Mouse (Mus musculus) neural tube, embryonic 14.5 days (tissue): ENCODE data around the gene Gm20532. TPM values are rescaled to one million over a fixed set of nuclear protein-coding genes. Genes with fewer than 3 reads are reported as not detected.

Experiments used
- ATAC-seq: fragments of 200-750 bp; cut with Nextera tagmentation; 2 replicates; pipeline ENCODE4 v1.8.0; 2017; ENCODE audit warnings: low read depth, mild to moderate bottlenecking, moderate TSS enrichment, moderate library complexity
- H3K27ac ChIP-seq: fragments of 300-500 bp; sonication (generic); 2 replicates; pipeline ENCODE4 v1.5.1; 2014; ENCODE audit warnings: low read depth, mild to moderate bottlenecking, control low read depth, low read length, moderate library complexity, mixed read lengths
- H3K27me3 ChIP-seq: fragments of 300-500 bp; sonication (generic); 2 replicates; pipeline ENCODE4 v1.6.1; 2014; ENCODE audit warnings: low read length; ENCODE audit not compliant: control insufficient read depth, insufficient read depth
- H3K36me3 ChIP-seq: fragments of 300-500 bp; sonication (generic); 2 replicates; pipeline ENCODE4 v1.6.1; 2014; ENCODE audit warnings: low read length, mixed read lengths; ENCODE audit not compliant: control insufficient read depth, insufficient read depth
- H3K4me1 ChIP-seq: fragments of 300-500 bp; sonication (generic); 2 replicates; pipeline ENCODE4 v1.6.1; 2014; ENCODE audit warnings: low read length; ENCODE audit not compliant: control insufficient read depth, insufficient read depth
- H3K4me2 ChIP-seq: fragments of 300-500 bp; sonication (generic); 2 replicates; pipeline ENCODE4 v1.6.1; 2014; ENCODE audit warnings: mild to moderate bottlenecking, low read depth, low read length, control low read depth
- H3K4me3 ChIP-seq: fragments of 300-500 bp; sonication (generic); 2 replicates; pipeline ENCODE4 v1.5.1; 2014; ENCODE audit warnings: low read depth, low read length, control low read depth, mixed read lengths
- H3K9ac ChIP-seq: fragments of 300-500 bp; sonication (generic); replicated peaks from 2 replicates; pipeline ENCODE4 v1.6.1; 2014; ENCODE audit warnings: low read depth, mild to moderate bottlenecking, control low read depth, low read length, mixed read lengths
- H3K9me3 ChIP-seq: fragments of 300-500 bp; sonication (generic); 2 replicates; pipeline ENCODE4 v1.6.1; 2016; ENCODE audit warnings: low read length; ENCODE audit not compliant: control insufficient read depth
- WGBS: fragments of 180-500 bp; shearing (Covaris S2); extraction: QIAGEN DNeasy Blood & Tissue Kit; methylation state at CpG from one replicate; pipeline ENCODE4 v1.1.7; 2014; 5-methylcytosine and 5-hydroxymethylcytosine counted together
- polyA plus RNA-seq: library from polyadenylated mRNA; unstranded; fragments of >200 nt; fragmentation: Nextera tagmentation; extraction: Ambion mirVana; gene quantifications from 2 replicates; pipeline ENCODE4 v1.2.1, GENCODE M21; 2014

Gm20532 gene
- polyA plus RNA-seq, 1 experiment from 2014 or later, result not detected

DNA sequence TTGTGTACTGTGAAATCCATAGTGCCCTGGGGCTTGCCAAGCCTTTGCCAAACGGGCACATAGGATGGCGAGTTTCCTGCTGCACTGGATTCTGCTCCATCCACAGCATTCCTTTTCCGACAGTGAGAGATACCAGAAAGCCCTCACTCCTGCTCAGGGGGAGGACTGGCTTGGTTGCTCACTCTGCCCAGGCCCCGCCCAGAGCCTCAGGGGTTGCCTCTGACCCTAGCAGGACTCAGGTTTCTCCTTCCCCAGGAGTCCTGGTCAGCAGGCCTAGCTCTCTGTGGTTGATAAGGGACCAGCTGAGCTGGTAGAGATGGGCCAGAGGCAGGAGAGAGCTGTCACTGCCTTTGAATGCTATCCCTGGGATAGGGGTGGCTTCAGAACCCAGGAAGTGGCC lies 2.1 kb downstream of the Gm20532 start:
- 57% methylated on average over 4 of the region's 4 CpGs for WGBS
- Histone ChIP-seq H3K36me3 (no peaks in the 10 kb centered on the region), H3K4me1 (peaks cover 4% of the 10 kb centered on the region; the same call in 1 of the 2 replicates), H3K9me3 (no peaks in the 10 kb centered on the region), H3K27me3 (no peaks in the 10 kb centered on the region), H3K4me3 (0 out of 2 replicates have a peak overlapping the region, but pooled peaks have one; percentile 4), H3K9ac (peak overlapping the region; percentile 69; the same call in 1 of the 2 replicates), H3K27ac (no peak overlapping the region), H3K4me2 (peak overlapping the region; percentile 11; the same call in 1 of the 2 replicates)
- no peak for ATAC-seq

DNA sequence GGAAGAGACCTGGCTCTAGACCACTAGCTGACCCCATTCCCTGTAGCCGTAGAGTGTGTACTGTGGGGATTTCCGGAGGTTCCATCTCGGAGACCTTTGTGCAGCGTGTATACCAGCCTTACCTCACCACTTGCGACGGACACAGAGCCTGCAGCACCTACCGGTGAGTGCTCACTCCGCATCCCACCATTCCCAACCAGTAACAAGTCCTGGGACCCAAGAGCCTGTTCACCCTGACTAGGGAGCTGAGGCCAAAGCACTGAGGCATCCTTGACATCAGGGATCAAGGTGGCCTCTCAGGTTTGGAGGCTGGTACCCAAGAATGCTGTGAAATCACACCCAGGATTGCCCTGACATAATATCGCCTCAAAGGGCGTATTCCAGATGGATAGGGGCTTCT lies 2.8 kb downstream of the Gm20532 start:
- no peak for ATAC-seq
- Histone ChIP-seq H3K9me3 (no peaks in the 10 kb centered on the region), H3K27me3 (no peaks in the 10 kb centered on the region), H3K4me3 (no peak overlapping the region; the same call in 1 of the 2 replicates), H3K4me2 (peak overlapping the region; percentile 8; the same call in 1 of the 2 replicates), H3K4me1 (peaks cover 4% of the 10 kb centered on the region; the same call in 1 of the 2 replicates), H3K9ac (no peak overlapping the region), H3K36me3 (no peaks in the 10 kb centered on the region), H3K27ac (no peak overlapping the region)
- 90% methylated on average over 10 of the region's 10 CpGs for WGBS

DNA sequence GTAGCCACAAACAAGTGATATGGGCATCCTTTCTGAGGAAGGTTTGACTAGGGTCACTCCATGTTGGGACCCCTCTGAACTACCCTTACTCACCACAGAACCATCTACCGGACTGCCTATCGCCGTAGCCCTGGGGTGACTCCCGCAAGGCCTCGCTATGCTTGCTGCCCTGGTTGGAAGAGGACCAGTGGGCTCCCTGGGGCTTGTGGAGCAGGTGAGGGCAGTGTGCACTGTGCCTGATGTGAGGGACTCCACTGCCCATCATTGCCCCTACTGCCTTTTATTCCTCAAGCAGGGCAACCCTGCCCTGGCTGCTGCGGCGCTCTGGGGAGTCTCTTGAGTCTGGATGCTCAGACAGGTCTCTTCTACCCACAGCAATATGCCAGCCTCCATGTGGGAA lies 3.8 kb downstream of the Gm20532 start:
- no peak for ATAC-seq
- H3K27me3 ChIP-seq, result no peaks in the 10 kb centered on the region
- no peak overlapping the region for H3K4me2 ChIP-seq
- no peak overlapping the region for H3K9ac ChIP-seq
- no peaks in the 10 kb centered on the region for H3K9me3 ChIP-seq
- no peaks in the 10 kb centered on the region for H3K36me3 ChIP-seq
- 97% methylated on average over 7 of the region's 7 CpGs for WGBS
- no peak overlapping the region for H3K4me3 ChIP-seq
- peaks cover 4% of the 10 kb centered on the region; the same call in 1 of the 2 replicates for H3K4me1 ChIP-seq
- H3K27ac ChIP-seq, result no peak overlapping the region

DNA sequence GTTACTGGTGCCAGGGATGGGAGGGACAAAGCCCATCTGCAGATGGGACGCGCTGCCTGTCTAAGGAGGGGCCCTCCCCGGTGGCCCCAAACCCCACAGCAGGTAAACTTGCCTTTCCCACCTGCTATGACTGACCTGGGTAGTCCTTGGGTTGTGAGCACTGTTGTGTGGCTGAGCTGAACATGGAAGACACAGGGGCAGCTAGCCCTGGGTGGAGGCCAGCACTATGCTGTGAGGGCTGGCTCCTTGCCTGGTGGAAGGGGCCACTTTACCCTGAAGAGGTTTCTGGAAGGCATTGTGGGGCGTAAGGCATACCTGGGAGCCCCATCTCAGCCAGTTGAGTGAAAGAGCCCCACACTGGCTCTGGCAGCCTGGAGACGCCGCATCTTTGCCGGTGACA lies 4.5 kb downstream of the Gm20532 start:
- no peak for ATAC-seq
- no peak overlapping the region for H3K9ac ChIP-seq
- H3K27ac ChIP-seq, result no peak overlapping the region

DNA sequence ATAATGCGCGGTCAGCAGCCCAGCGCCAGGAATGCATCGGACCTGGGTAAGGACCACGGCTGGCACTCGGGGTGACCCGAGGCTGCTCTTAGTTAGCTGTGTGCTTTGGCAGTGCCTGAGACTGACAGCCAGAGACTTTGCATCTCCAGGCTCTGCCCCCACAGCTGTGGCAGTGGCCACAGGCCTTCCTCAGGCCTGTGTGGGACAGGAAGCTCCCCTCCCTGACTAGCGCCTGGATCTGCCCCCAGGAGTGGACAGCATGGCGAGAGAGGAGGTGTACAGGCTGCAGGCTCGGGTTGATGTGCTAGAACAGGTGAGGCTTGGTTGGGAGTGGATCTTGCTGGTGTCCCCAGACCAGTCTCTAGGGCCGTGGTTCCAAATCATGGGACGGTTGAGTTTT lies 5.0 kb downstream of the Gm20532 start:
- Histone ChIP-seq H3K4me2 (no peak overlapping the region), H3K4me1 (peaks cover 4% of the 10 kb centered on the region; the same call in 1 of the 2 replicates), H3K36me3 (no peaks in the 10 kb centered on the region), H3K27me3 (no peaks in the 10 kb centered on the region), H3K9ac (no peak overlapping the region), H3K9me3 (no peaks in the 10 kb centered on the region), H3K27ac (no peak overlapping the region), H3K4me3 (no peak overlapping the region)
- ATAC-seq, result no peak
- WGBS, result 83% methylated on average over 12 of the region's 12 CpGs

More for the DNA sequence above, 4.5 kb downstream of the Gm20532 start:
- H3K27me3 ChIP-seq, result no peaks in the 10 kb centered on the region
- no peaks in the 10 kb centered on the region for H3K36me3 ChIP-seq
- no peak overlapping the region for H3K4me3 ChIP-seq
- peaks cover 4% of the 10 kb centered on the region; the same call in 1 of the 2 replicates for H3K4me1 ChIP-seq
- WGBS, result 90% methylated on average over 7 of the region's 7 CpGs
- no peaks in the 10 kb centered on the region for H3K9me3 ChIP-seq
- H3K4me2 ChIP-seq, result no peak overlapping the region

DNA sequence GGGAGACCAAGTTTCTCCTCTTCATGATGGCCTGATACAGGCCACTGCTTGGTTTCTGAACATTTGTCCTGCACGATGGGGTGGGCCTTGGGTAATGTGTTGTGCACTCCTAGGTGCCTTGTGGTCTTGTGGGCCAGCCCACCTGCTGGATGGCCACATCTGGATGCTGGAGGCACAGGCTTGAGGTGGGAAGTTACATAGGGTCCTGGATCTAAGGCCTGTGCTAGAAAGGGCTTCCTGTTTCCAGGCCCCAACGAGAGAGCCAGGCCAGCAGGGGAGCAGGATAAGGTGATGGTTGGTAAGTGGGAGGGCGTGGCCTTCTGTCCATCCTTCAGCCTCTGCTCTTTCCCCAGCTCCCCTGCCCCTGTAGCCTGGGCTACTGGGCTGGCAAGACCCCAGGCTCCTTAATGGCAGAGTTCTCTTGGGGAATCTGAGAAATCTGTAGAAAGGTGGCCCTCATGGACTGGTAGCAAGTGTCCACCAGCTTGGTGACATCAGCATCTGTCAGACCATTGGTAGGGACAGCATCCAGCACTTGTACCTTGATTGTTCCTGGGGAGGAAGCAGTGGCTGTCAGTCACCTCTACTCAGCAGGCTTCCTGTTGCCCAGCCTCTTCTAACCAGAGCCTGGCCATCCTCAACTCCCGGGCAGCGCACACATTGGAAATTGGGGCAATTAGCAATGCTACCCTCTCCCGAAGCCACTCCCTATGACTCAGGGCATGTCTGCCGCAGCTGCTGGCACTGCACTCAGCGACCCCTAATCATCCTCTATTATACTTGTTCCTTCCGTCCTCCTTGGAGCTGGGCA lies 7.0 kb downstream of the Gm20532 start:
- Histone ChIP-seq H3K9ac (no peak overlapping the region), H3K4me2 (no peak overlapping the region), H3K4me1 (no peaks in the 10 kb centered on the region), H3K27ac (no peak overlapping the region), H3K36me3 (no peaks in the 10 kb centered on the region), H3K9me3 (no peaks in the 10 kb centered on the region), H3K4me3 (no peak overlapping the region), H3K27me3 (no peaks in the 10 kb centered on the region)
- no peak for ATAC-seq
- WGBS, result 46% methylated on average over 9 of the region's 9 CpGs

DNA sequence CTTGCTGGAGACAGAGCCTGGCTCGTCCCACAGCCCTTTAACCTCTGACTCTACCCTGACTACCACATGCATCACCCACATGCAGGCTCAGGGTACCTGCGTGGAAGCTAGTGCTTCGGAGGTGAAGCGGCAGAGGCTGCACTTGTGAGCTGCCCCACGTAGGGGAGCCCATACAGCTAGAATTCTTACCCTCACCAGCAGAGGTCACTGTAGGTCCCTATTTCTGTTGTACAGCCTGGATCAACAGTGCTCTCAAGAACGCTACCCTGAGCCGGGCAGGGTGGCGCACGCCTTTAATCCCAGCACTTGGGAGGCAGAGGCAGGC lies 7.5 kb downstream of the Gm20532 start:
- no peaks in the 10 kb centered on the region for H3K9me3 ChIP-seq
- H3K27ac ChIP-seq, result no peak overlapping the region
- no peak for ATAC-seq
- no peaks in the 10 kb centered on the region for H3K36me3 ChIP-seq
- H3K4me1 ChIP-seq, result no peaks in the 10 kb centered on the region
- no peak overlapping the region for H3K4me3 ChIP-seq
- 50% methylated on average over 9 of the region's 9 CpGs for WGBS
- H3K4me2 ChIP-seq, result no peak overlapping the region
- no peak overlapping the region for H3K9ac ChIP-seq
- H3K27me3 ChIP-seq, result no peaks in the 10 kb centered on the region

DNA sequence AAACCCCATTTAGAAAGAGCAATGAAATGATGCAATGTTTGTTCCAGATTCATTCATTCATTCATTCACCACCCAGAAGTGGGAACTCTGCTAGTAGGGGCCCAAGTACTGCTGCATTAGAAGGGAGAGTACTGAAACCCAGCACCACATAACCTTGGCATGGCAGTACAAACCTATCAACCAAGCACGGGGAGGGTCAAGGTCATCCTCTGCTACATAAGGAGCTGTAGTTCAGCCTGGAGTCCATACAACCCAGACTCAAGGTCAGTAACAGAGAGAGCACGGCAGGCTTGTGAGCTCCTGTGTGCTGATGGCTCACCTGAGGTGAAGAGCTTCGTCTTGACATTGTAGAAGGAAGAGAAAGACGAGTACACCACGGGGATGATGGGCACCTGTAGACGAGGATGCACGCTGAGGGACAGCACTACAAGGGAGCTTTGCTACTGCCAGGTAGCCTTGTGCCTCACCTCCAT lies 8.1 kb downstream of the Gm20532 start:
- H3K27me3 ChIP-seq, result no peaks in the 10 kb centered on the region
- no peaks in the 10 kb centered on the region for H3K4me1 ChIP-seq
- no peak overlapping the region for H3K9ac ChIP-seq
- no peaks in the 10 kb centered on the region for H3K9me3 ChIP-seq
- ATAC-seq, result no peak
- H3K27ac ChIP-seq, result no peak overlapping the region
- WGBS, result 87% methylated on average over 7 of the region's 7 CpGs
- no peak overlapping the region for H3K4me3 ChIP-seq
- H3K36me3 ChIP-seq, result no peaks in the 10 kb centered on the region
- no peak overlapping the region for H3K4me2 ChIP-seq

DNA sequence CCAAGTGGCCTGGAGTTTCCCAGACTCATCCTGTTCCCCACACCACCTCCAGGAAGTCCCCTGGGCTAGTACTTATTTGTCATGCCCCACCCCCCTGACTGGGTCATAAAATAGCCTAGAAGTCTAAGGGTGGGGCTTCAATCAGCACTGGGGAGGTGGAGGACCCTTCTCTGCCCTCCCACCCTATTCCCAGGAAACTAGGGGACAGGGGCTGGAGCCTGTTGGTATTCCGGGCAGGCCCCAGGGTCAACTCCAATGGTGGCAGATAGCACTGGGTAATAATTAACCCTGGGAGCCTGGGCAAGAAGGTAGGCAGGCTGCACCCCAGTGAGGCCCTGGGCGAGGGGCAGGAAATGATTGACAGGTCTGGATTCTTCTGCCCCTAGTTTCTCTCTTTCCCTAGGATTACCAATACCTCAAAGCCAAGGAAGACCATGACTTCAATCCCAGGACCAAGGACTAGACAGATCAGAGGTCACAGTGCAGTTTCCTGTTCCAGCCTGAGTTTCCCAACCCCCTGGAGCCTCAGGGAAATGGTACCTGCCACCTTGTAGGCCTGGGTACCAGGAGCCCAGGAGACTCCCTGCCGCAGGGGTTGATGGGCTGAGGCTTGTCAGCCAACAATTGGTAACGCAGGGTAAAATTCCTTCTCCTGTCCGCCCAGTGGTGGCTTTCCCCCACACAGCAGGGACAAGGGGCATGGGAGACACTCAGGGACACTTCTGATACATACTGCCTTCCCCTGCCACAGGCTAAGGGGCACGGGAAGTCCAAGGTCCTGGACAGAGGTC lies 8.7 kb downstream of the Gm20532 start:
- no peak overlapping the region for H3K9ac ChIP-seq
- no peak overlapping the region for H3K27ac ChIP-seq
- H3K4me1 ChIP-seq, result no peaks in the 10 kb centered on the region
- H3K4me3 ChIP-seq, result no peak overlapping the region
- H3K4me2 ChIP-seq, result no peak overlapping the region
- H3K36me3 ChIP-seq, result no peaks in the 10 kb centered on the region
- WGBS, result 72% methylated on average over 6 of the region's 6 CpGs
- no peak for ATAC-seq
- H3K27me3 ChIP-seq, result no peaks in the 10 kb centered on the region
- H3K9me3 ChIP-seq, result no peaks in the 10 kb centered on the region
